Mouse (Mus musculus) CH12.LX (cell line): Measurements from ENCODE around the gene Ly75. TPM values are rescaled to one million over a fixed set of nuclear protein-coding genes. Genes with fewer than 3 reads are reported as not detected.

ENCODE experiments used
- DNase-seq: peaks from one replicate; pipeline ENCODE4 v3.0.0-alpha.2; 2013; ENCODE audit errors: extremely low read depth
- H3K27ac ChIP-seq: 2 replicates; pipeline ENCODE4 v1.5.1; 2012; ENCODE audit warnings: low read depth, mild to moderate bottlenecking, control low read depth, moderate library complexity; ENCODE audit not compliant: insufficient read depth
- H3K27me3 ChIP-seq: replicated peaks from 2 replicates; pipeline ENCODE3; 2012; ENCODE audit warnings: inconsistent platforms
- H3K36me3 ChIP-seq, 2 experiments: replicated peaks in 1 of 2; 2 replicates each; pipeline versions ENCODE3 to v1.6.1; 2012; ENCODE audit warnings: inconsistent platforms in 1 of 2, low read length in 1 of 2, mild to moderate bottlenecking in 1 of 2, mixed read lengths in 1 of 2, moderate library complexity in 1 of 2; ENCODE audit not compliant: control insufficient read depth in 1 of 2, insufficient read depth in 1 of 2
- H3K4me1 ChIP-seq, 2 experiments: 2 replicates each; pipeline ENCODE4 v1.6.1; 2012; ENCODE audit warnings: inconsistent platforms in 1 of 2, moderate library complexity in 1 of 2; ENCODE audit not compliant: insufficient read depth in 2 of 2, control insufficient read depth in 1 of 2
- H3K4me2 ChIP-seq: 2 replicates; pipeline ENCODE4 v1.6.1; 2012; ENCODE audit warnings: low read depth, mild to moderate bottlenecking, control low read depth; ENCODE audit not compliant: poor library complexity, insufficient read depth, severe bottlenecking
- H3K4me3 ChIP-seq, 3 experiments: fragments of 150-350 bp in 1 of 3; sonication (generic) in 1 of 3; replicated peaks in 1 of 3; 2 replicates each; pipeline versions ENCODE3 to v1.5.1; 2011 to 2012; ENCODE audit warnings: low read depth in 2 of 3, low read length in 2 of 3, mild to moderate bottlenecking in 2 of 3, moderate library complexity in 2 of 3, control low read depth in 1 of 3, improper control_type of control experiment in 1 of 3, inconsistent platforms in 1 of 3, mixed read lengths in 1 of 3; ENCODE audit not compliant: poor library complexity in 1 of 3
- H3K79me2 ChIP-seq: replicated peaks from 2 replicates; pipeline ENCODE4 v1.6.1; 2012; ENCODE audit warnings: mild to moderate bottlenecking, moderate library complexity; ENCODE audit not compliant: control insufficient read depth, poor library complexity, insufficient read depth, severe bottlenecking; ENCODE audit errors: extremely low read depth
- H3K9ac ChIP-seq: 2 replicates; pipeline ENCODE4 v1.6.1; 2012; ENCODE audit warnings: low read depth, mild to moderate bottlenecking, control low read depth, moderate library complexity; ENCODE audit not compliant: insufficient read depth
- H3K9me3 ChIP-seq: replicated peaks from 2 replicates; pipeline ENCODE3; 2012; ENCODE audit warnings: low read length, inconsistent platforms, mixed read lengths
- BHLHE40 ChIP-seq: IDR thresholded peaks from 2 replicates; pipeline ENCODE4 v1.6.1; 2011; ENCODE audit warnings: mild to moderate bottlenecking, low read depth, low read length, improper control_type of control experiment
- CHD1 ChIP-seq: IDR thresholded peaks from 2 replicates; pipeline ENCODE4 v1.6.1; 2012; ENCODE audit warnings: low read depth, low read length, improper control_type of control experiment, inconsistent platforms
- CHD2 ChIP-seq: IDR thresholded peaks from 2 replicates; pipeline ENCODE4 v1.6.1; 2011; ENCODE audit warnings: low read length, improper control_type of control experiment
- E2F4 ChIP-seq: IDR thresholded peaks from 2 replicates; pipeline ENCODE4 v1.6.1; 2011; ENCODE audit warnings: low read depth, low read length, improper control_type of control experiment; ENCODE audit not compliant: insufficient replicate concordance
- EP300 ChIP-seq: IDR thresholded peaks from 2 replicates; pipeline ENCODE4 v1.6.1; 2011; ENCODE audit warnings: low read length, improper control_type of control experiment
- ETS1 ChIP-seq: conservative IDR thresholded peaks from 2 replicates; pipeline ENCODE4 v1.6.1; 2012; ENCODE audit warnings: low read depth, mild to moderate bottlenecking, inconsistent platforms, low read length, improper control_type of control experiment, moderate library complexity
- HCFC1 ChIP-seq: IDR thresholded peaks from 2 replicates; pipeline ENCODE4 v1.6.1; 2012; ENCODE audit warnings: low read depth, mild to moderate bottlenecking, inconsistent platforms, low read length, improper control_type of control experiment
- IRF4 ChIP-seq: IDR thresholded peaks from 2 replicates; pipeline ENCODE4 v1.6.1; 2014; ENCODE audit warnings: low read depth, mild to moderate bottlenecking, inconsistent platforms, low read length, improper control_type of control experiment
- JUN ChIP-seq: IDR thresholded peaks from 2 replicates; pipeline ENCODE4 v1.6.1; 2011; ENCODE audit warnings: low read depth, mild to moderate bottlenecking, low read length, improper control_type of control experiment, moderate library complexity; ENCODE audit not compliant: insufficient read depth
- JUND ChIP-seq: conservative IDR thresholded peaks from 2 replicates; pipeline ENCODE4 v1.6.1; 2011; ENCODE audit warnings: low read depth, low read length, improper control_type of control experiment
- MAFK ChIP-seq: IDR thresholded peaks from 2 replicates; pipeline ENCODE4 v1.6.1; 2011; ENCODE audit warnings: low read length, improper control_type of control experiment; ENCODE audit not compliant: insufficient replicate concordance
- MAX ChIP-seq: IDR thresholded peaks from 2 replicates; pipeline ENCODE4 v1.6.1; 2011; ENCODE audit warnings: low read length, improper control_type of control experiment
- MAZ ChIP-seq: IDR thresholded peaks from 2 replicates; pipeline ENCODE4 v1.6.1; 2012; ENCODE audit warnings: low read depth, mild to moderate bottlenecking, inconsistent platforms, low read length, improper control_type of control experiment, moderate library complexity
- MEF2A ChIP-seq: IDR thresholded peaks from 2 replicates; pipeline ENCODE4 v1.6.1; 2014; ENCODE audit warnings: low read depth, mild to moderate bottlenecking, inconsistent platforms, low read length, improper control_type of control experiment, borderline replicate concordance
- MXI1 ChIP-seq: IDR thresholded peaks from 2 replicates; pipeline ENCODE4 v1.6.1; 2011; ENCODE audit warnings: mild to moderate bottlenecking, low read depth, low read length, improper control_type of control experiment
- MYC ChIP-seq: IDR thresholded peaks from 2 replicates; pipeline ENCODE4 v1.6.1; 2011; ENCODE audit warnings: low read depth, mild to moderate bottlenecking, improper control_type of control experiment, low read length
- NELFE ChIP-seq: IDR thresholded peaks from 2 replicates; pipeline ENCODE4 v1.6.1; 2011; ENCODE audit warnings: low read depth, low read length, improper control_type of control experiment
- RCOR1 ChIP-seq: conservative IDR thresholded peaks from 2 replicates; pipeline ENCODE4 v1.6.1; 2012; ENCODE audit warnings: low read depth, mild to moderate bottlenecking, inconsistent platforms, low read length, improper control_type of control experiment
- SIN3A ChIP-seq: IDR thresholded peaks from 2 replicates; pipeline ENCODE4 v1.6.1; 2012; ENCODE audit warnings: low read length, improper control_type of control experiment, inconsistent platforms
- TBP ChIP-seq: conservative IDR thresholded peaks from 2 replicates; pipeline ENCODE4 v1.6.1; 2011; ENCODE audit warnings: low read depth, low read length, improper control_type of control experiment
- TCF12 ChIP-seq: IDR thresholded peaks from 2 replicates; pipeline ENCODE4 v1.6.1; 2014; ENCODE audit warnings: low read depth, mild to moderate bottlenecking, inconsistent platforms, low read length, improper control_type of control experiment
- UBTF ChIP-seq: IDR thresholded peaks from 2 replicates; pipeline ENCODE4 v1.6.1; 2012; ENCODE audit warnings: low read depth, mild to moderate bottlenecking, inconsistent platforms, low read length, improper control_type of control experiment, moderate library complexity
- USF2 ChIP-seq: conservative IDR thresholded peaks from 2 replicates; pipeline ENCODE4 v1.6.1; 2011; ENCODE audit warnings: low read depth, low read length, improper control_type of control experiment
- ZC3H11A ChIP-seq: IDR thresholded peaks from 2 replicates; pipeline ENCODE4 v1.6.1; 2012; ENCODE audit warnings: low read depth, mild to moderate bottlenecking, inconsistent platforms, low read length, improper control_type of control experiment
- ZMIZ1 ChIP-seq: IDR thresholded peaks from 2 replicates; pipeline ENCODE4 v1.6.1; 2012; ENCODE audit warnings: low read depth, mild to moderate bottlenecking, inconsistent platforms, low read length, improper control_type of control experiment
- ZNF384 ChIP-seq: IDR thresholded peaks from 2 replicates; pipeline ENCODE4 v1.6.1; 2012; ENCODE audit warnings: low read depth, low read length, improper control_type of control experiment, inconsistent platforms
- dilution Hi-C: fragments of 300-500 bp; cut with MboI; formaldehyde crosslinking; loops from 2 replicates; pipeline ENCODE4 v1.14.3; 2020; ENCODE audit warnings: low sequenced_read_pairs; ENCODE audit not compliant: extremely low pct_unique_long_range_greater_than_20kb, extremely low pct_ligation_motif_present
- in situ Hi-C: fragments of 300-500 bp; cut with MboI; formaldehyde crosslinking; loops from 3 replicates; pipeline ENCODE4 v1.14.3; 2019; ENCODE audit warnings: low sequenced_read_pairs, low pct_ligation_motif_present, low pct_unique_long_range_greater_than_20kb, mixed read lengths
- polyA plus RNA-seq: library from polyadenylated mRNA; unstranded; fragments of >175 nt; gene quantifications from 2 replicates; pipeline ENCODE4 v1.2.1, GENCODE M21; 2012; ENCODE audit warnings: low read depth; ENCODE audit not compliant: insufficient read length
- total RNA-seq, 2 experiments: library from RNA; depleted of rRNA; stranded (reverse); fragments of 300-350 nt in 1 of 2; fragments of >200 nt in 1 of 2; gene quantifications; 2 replicates each; pipeline ENCODE4 v1.2.3; 2012 to 2014

Gene Ly75
- total and polyA plus RNA-seq, 3 experiments = 10.6 to 32.2 (median 13.8) TPM

- TF ChIP-seq UBTF (no peak), TCF12 (peak; percentile 63), MEF2A (peak; percentile 83; the same call in 1 of the 2 replicates), MAZ (no peak), ZC3H11A (no peak), EP300 (peak; percentile 92), JUND (peak; percentile 85; the same call in 1 of the 2 replicates), MYC (no peak), JUN (peak; percentile 76), ETS1 (peak; percentile 78), RCOR1 (peak; percentile 66; the same call in 1 of the 2 replicates), IRF4 (peak; percentile 96), MAFK (peak; percentile 79), MXI1 (0 out of 2 replicates have a peak, but pooled peaks have one; percentile 15), CHD2 (0 out of 2 replicates have a peak, but pooled peaks have one; percentile 30), SIN3A (0 out of 2 replicates have a peak, but pooled peaks have one; percentile 12), CHD1 (0 out of 2 replicates have a peak, but pooled peaks have one; percentile 6), BHLHE40 (peak; percentile 68)
- Histone ChIP-seq H3K4me3 (peak overlapping the region in 1 of 3 experiments; percentile 45), H3K9ac (peak overlapping the region; percentile 37), H3K4me1 (peaks cover 19 to 42% of the 10 kb centered on the region in 2 experiments), H3K36me3 (peaks cover 22 to 50% of the 10 kb centered on the region in 2 experiments), H3K79me2 (no peaks in the 10 kb centered on the region), H3K27me3 (no peaks in the 10 kb centered on the region), H3K27ac (peak overlapping the region; percentile 90), H3K9me3 (no peaks in the 10 kb centered on the region), H3K4me2 (peak overlapping the region; percentile 54)
- dilution Hi-C loops (no loop called here), in situ Hi-C loops (no loop called here)
- peak; percentile 71 for DNase-seq
These were observed 54.5 kb downstream of the Ly75 start for GRCm38 (mm10) chr2:60328641-60329040.

- Histone ChIP-seq H3K4me2 (peak overlapping the region; percentile 54), H3K9ac (peak overlapping the region; percentile 28; the same call in 1 of the 2 replicates), H3K27ac (peak overlapping the region; percentile 90), H3K9me3 (no peaks in the 10 kb centered on the region), H3K36me3 (peaks cover 23 to 50% of the 10 kb centered on the region in 2 experiments), H3K79me2 (no peaks in the 10 kb centered on the region), H3K4me3 (peak overlapping the region in 1 of 3 experiments; percentile 25), H3K27me3 (no peaks in the 10 kb centered on the region), H3K4me1 (peaks cover 19 to 42% of the 10 kb centered on the region in 2 experiments)
- dilution Hi-C loops (no loop called here), in situ Hi-C loops (no loop called here)
- no peak for DNase-seq
- TF ChIP-seq TBP (no peak), RCOR1 (no peak), MAX (no peak), NELFE (no peak), ZMIZ1 (no peak), UBTF (no peak), MXI1 (no peak), ZC3H11A (no peak), USF2 (no peak), HCFC1 (no peak), ZNF384 (no peak), E2F4 (no peak)
These were observed 55.5 kb downstream of the Ly75 start for GRCm38 (mm10) chr2:60327581-60327980.
